Mouse (Mus musculus) stomach, embryonic 14.5 days (tissue): ENCODE measurements around the gene Dnah2. TPM values are rescaled to one million over a fixed set of nuclear protein-coding genes. Genes with fewer than 3 reads are reported as not detected.
A peak's percentile ranks its signal among the peaks of the same experiment; 100 is the strongest.

ENCODE experiments used
- ATAC-seq: fragments of 200-750 bp; cut with Nextera tagmentation; 2 replicates; pipeline ENCODE4 v1.8.0; 2017; ENCODE audit warnings: low read depth, moderate TSS enrichment; ENCODE audit not compliant: insufficient number of reproducible peaks, insufficient read depth, low FRiP score
- H3K27ac ChIP-seq: fragments of 300-500 bp; sonication (generic); 2 replicates; pipeline ENCODE4 v1.5.1; 2014; ENCODE audit warnings: mild to moderate bottlenecking, low read length, moderate library complexity, mixed read lengths
- H3K27me3 ChIP-seq: fragments of 300-500 bp; sonication (generic); 2 replicates; pipeline ENCODE4 v1.6.1; 2014; ENCODE audit warnings: low read length, control low read depth, mixed read lengths; ENCODE audit not compliant: control insufficient read depth, insufficient read depth
- H3K36me3 ChIP-seq: fragments of 300-500 bp; sonication (generic); 2 replicates; pipeline ENCODE4 v1.6.1; 2014; ENCODE audit warnings: mild to moderate bottlenecking, control low read depth, low read length, moderate library complexity, mixed read lengths; ENCODE audit not compliant: control insufficient read depth, insufficient read depth
- H3K4me1 ChIP-seq: fragments of 300-500 bp; sonication (generic); 2 replicates; pipeline ENCODE4 v1.6.1; 2014; ENCODE audit warnings: low read length, control low read depth, mixed read lengths; ENCODE audit not compliant: control insufficient read depth, insufficient read depth
- H3K4me2 ChIP-seq: fragments of 300-500 bp; sonication (generic); replicated peaks from 2 replicates; pipeline ENCODE4 v1.6.1; 2014; ENCODE audit warnings: low read depth, low read length, control low read depth
- H3K4me3 ChIP-seq: fragments of 300-500 bp; sonication (generic); 2 replicates; pipeline ENCODE4 v1.5.1; 2014; ENCODE audit warnings: low read depth, low read length, control low read depth
- H3K9ac ChIP-seq: fragments of 300-500 bp; sonication (generic); replicated peaks from 2 replicates; pipeline ENCODE4 v1.6.1; 2014; ENCODE audit warnings: low read depth, mild to moderate bottlenecking, control low read depth, low read length, moderate library complexity, mixed read lengths
- H3K9me3 ChIP-seq: fragments of 300-500 bp; sonication (generic); 2 replicates; pipeline ENCODE4 v1.6.1; 2016; ENCODE audit warnings: low read depth, low read length, control low read depth; ENCODE audit not compliant: control insufficient read depth
- WGBS: fragments of 180-500 bp; shearing (Covaris S2); extraction: QIAGEN DNeasy Blood & Tissue Kit; methylation state at CpG from one replicate; pipeline ENCODE4 v1.1.7; 2014; 5-methylcytosine and 5-hydroxymethylcytosine counted together
- polyA plus RNA-seq: library from polyadenylated mRNA; unstranded; fragments of >200 nt; fragmentation: Nextera tagmentation; extraction: Ambion mirVana; gene quantifications from 2 replicates; pipeline ENCODE4 v1.2.1, GENCODE M21; 2014

Gene Dnah2
- polyA plus RNA-seq, 1 experiment from 2014 or later, result 1.4 TPM

- ATAC-seq, result no peak
- Histone ChIP-seq H3K9me3 (no peaks in the 10 kb centered on the region), H3K27ac (no peak overlapping the region), H3K4me1 (peaks cover 5% of the 10 kb centered on the region; the same call in 1 of the 2 replicates), H3K4me3 (no peak overlapping the region), H3K36me3 (peaks cover 11% of the 10 kb centered on the region; the same call in 1 of the 2 replicates), H3K27me3 (no peaks in the 10 kb centered on the region), H3K9ac (no peak overlapping the region), H3K4me2 (no peak overlapping the region)
- 70% methylated on average over 3 of the region's 3 CpGs for WGBS
Observed at GRCm38 (mm10) chr11:69377766-69378165, 171.1 kb downstream of the Dnah2 start.

GRCm38 (mm10) chr11:69375646-69376045, 173.3 kb downstream of the Dnah2 start:
- H3K36me3 ChIP-seq, result peaks cover 11% of the 10 kb centered on the region; the same call in 1 of the 2 replicates
- no peak overlapping the region for H3K4me3 ChIP-seq

GRCm38 (mm10) chr11:69373223-69373965, 175.5 kb downstream of the Dnah2 start:
- Histone ChIP-seq H3K27ac (no peak overlapping the region), H3K4me1 (peaks cover 27% of the 10 kb centered on the region), H3K4me2 (no peak overlapping the region), H3K4me3 (no peak overlapping the region), H3K9me3 (no peaks in the 10 kb centered on the region), H3K36me3 (peaks cover 11% of the 10 kb centered on the region; the same call in 1 of the 2 replicates), H3K9ac (no peak overlapping the region), H3K27me3 (no peaks in the 10 kb centered on the region)
- 88% methylated on average over 16 of the region's 16 CpGs for WGBS
- peak; percentile 44; the same call in 1 of the 2 replicates for ATAC-seq

More at GRCm38 (mm10) chr11:69375646-69376045, 173.3 kb downstream of the Dnah2 start:
- Histone ChIP-seq H3K4me1 (peaks cover 25% of the 10 kb centered on the region), H3K27me3 (no peaks in the 10 kb centered on the region), H3K9me3 (no peaks in the 10 kb centered on the region), H3K9ac (no peak overlapping the region), H3K27ac (no peak overlapping the region), H3K4me2 (no peak overlapping the region)
- WGBS, result 90% methylated on average over 4 of the region's 4 CpGs
- ATAC-seq, result no peak

- no peak overlapping the region for H3K4me3 ChIP-seq
- H3K4me2 ChIP-seq, result peak overlapping the region; percentile 19; the same call in 1 of the 2 replicates
- WGBS, result 57% methylated on average over 3 of the region's 3 CpGs
- H3K9me3 ChIP-seq, result no peaks in the 10 kb centered on the region
- no peak for ATAC-seq
- peaks cover 11% of the 10 kb centered on the region; the same call in 1 of the 2 replicates for H3K36me3 ChIP-seq
- H3K27me3 ChIP-seq, result no peaks in the 10 kb centered on the region
- H3K9ac ChIP-seq, result no peak overlapping the region
- H3K27ac ChIP-seq, result peak overlapping the region; percentile 64; the same call in 1 of the 2 replicates
- peaks cover 28% of the 10 kb centered on the region for H3K4me1 ChIP-seq
Observed at GRCm38 (mm10) chr11:69372780-69373170, 176.1 kb downstream of the Dnah2 start.

GRCm38 (mm10) chr11:69372056-69372779, 176.7 kb downstream of the Dnah2 start:
- Histone ChIP-seq H3K4me2 (peak overlapping the region; percentile 19; the same call in 1 of the 2 replicates), H3K9me3 (no peaks in the 10 kb centered on the region), H3K9ac (no peak overlapping the region), H3K27me3 (no peaks in the 10 kb centered on the region), H3K27ac (peak overlapping the region; percentile 64; the same call in 1 of the 2 replicates), H3K4me3 (no peak overlapping the region), H3K4me1 (peaks cover 32% of the 10 kb centered on the region), H3K36me3 (peaks cover 11% of the 10 kb centered on the region; the same call in 1 of the 2 replicates)
- no peak for ATAC-seq
- WGBS, result 23% methylated on average over 12 of the region's 12 CpGs

- Histone ChIP-seq H3K36me3 (peaks cover 11% of the 10 kb centered on the region; the same call in 1 of the 2 replicates), H3K27me3 (no peaks in the 10 kb centered on the region), H3K4me3 (no peak overlapping the region), H3K9ac (no peak overlapping the region), H3K4me1 (peaks cover 32% of the 10 kb centered on the region), H3K4me2 (peak overlapping the region; percentile 38; the same call in 1 of the 2 replicates), H3K27ac (peak overlapping the region; percentile 64; the same call in 1 of the 2 replicates), H3K9me3 (no peaks in the 10 kb centered on the region)
- WGBS, result 35% methylated on average over 12 of the region's 12 CpGs
- ATAC-seq, result no peak
Observed at GRCm38 (mm10) chr11:69371601-69372000, 177.3 kb downstream of the Dnah2 start.

GRCm38 (mm10) chr11:69370817-69371215, 178.1 kb downstream of the Dnah2 start:
- Histone ChIP-seq H3K4me3 (peak overlapping the region; percentile 4; the same call in 1 of the 2 replicates), H3K9me3 (no peaks in the 10 kb centered on the region), H3K27ac (peak overlapping the region; percentile 58), H3K9ac (no peak overlapping the region), H3K36me3 (peaks cover 11% of the 10 kb centered on the region; the same call in 1 of the 2 replicates), H3K4me1 (peaks cover 35% of the 10 kb centered on the region), H3K27me3 (no peaks in the 10 kb centered on the region), H3K4me2 (peak overlapping the region; percentile 38)
- no peak for ATAC-seq
- 15% methylated on average over 9 of the region's 9 CpGs for WGBS
